Mouse (Mus musculus): ENCODE measurements around the gene Ift88.

Ift88 gene

GRCm38 (mm10) chr14:57534346-57534745 is 110.5 kb downstream of the Ift88 start:
- no peak for DNase-seq

GRCm38 (mm10) chr14:57534961-57535360 is 111.1 kb downstream of the Ift88 start:
- DNase-seq, result peak; percentile 68

- DNase-seq, result no peak
These were observed 111.8 kb downstream of the Ift88 start for GRCm38 (mm10) chr14:57535646-57536045.

- DNase-seq, result no peak
These were observed 113.0 kb downstream of the Ift88 start for GRCm38 (mm10) chr14:57536820-57537219.

GRCm38 (mm10) chr14:57537261-57538015 is 113.6 kb downstream of the Ift88 start:
- DNase-seq, result no peak

GRCm38 (mm10) chr14:57540683-57541082 is 116.8 kb downstream of the Ift88 start:
- DNase-seq, result no peak

- DNase-seq, result no peak
These were observed 118.4 kb downstream of the Ift88 start for GRCm38 (mm10) chr14:57542231-57542630.

GRCm38 (mm10) chr14:57543420-57544039 is 119.7 kb downstream of the Ift88 start:
- DNase-seq, result no peak

- DNase-seq, result no peak
These were observed 121.7 kb downstream of the Ift88 start for GRCm38 (mm10) chr14:57545526-57545925.

- no peak for DNase-seq
These were observed 122.3 kb downstream of the Ift88 start for GRCm38 (mm10) chr14:57546131-57546530.

GRCm38 (mm10) chr14:57546557-57547021 is 122.7 kb downstream of the Ift88 start:
- no peak for DNase-seq

- no peak for DNase-seq
These were observed 123.2 kb downstream of the Ift88 start for GRCm38 (mm10) chr14:57547062-57547461.

GRCm38 (mm10) chr14:57552945-57553344 is 129.1 kb downstream of the Ift88 start:
- DNase-seq, result no peak

GRCm38 (mm10) chr14:57554434-57554833 is 130.6 kb downstream of the Ift88 start:
- DNase-seq, result no peak

GRCm38 (mm10) chr14:57555471-57556070 is 131.7 kb downstream of the Ift88 start:
- no peak for DNase-seq

- DNase-seq, result no peak
These were observed 133.1 kb downstream of the Ift88 start for GRCm38 (mm10) chr14:57556922-57557321.

GRCm38 (mm10) chr14:57565626-57566025 is 141.8 kb downstream of the Ift88 start:
- DNase-seq, result peak; percentile 63
